Mouse (Mus musculus) stomach, postnatal 0 days (tissue): ENCODE results near the gene Marveld1.

Experiments used
- CTCF ChIP-seq: IDR thresholded peaks from 2 replicates; pipeline ENCODE4 v1.5.1; 2016; ENCODE audit warnings: antibody characterized with exemption, low read depth, mild to moderate bottlenecking, moderate library complexity
- EP300 ChIP-seq: optimal IDR thresholded peaks from 2 replicates; pipeline ENCODE3; 2016; ENCODE audit warnings: antibody characterized with exemption

- TF ChIP-seq CTCF = no peak
- no peak for TF ChIP-seq EP300
Measured at GRCm38 (mm10) chr19:42144067-42144466, 3.1 kb upstream of the Marveld1 start.
